Mouse (Mus musculus) retina, postnatal 1 day (tissue): ENCODE results near the gene Hdgfl2.

Experiments used
- DNase-seq: peaks from one replicate; pipeline ENCODE4 v3.0.0-alpha.2; 2012

Gene Hdgfl2

DNA sequence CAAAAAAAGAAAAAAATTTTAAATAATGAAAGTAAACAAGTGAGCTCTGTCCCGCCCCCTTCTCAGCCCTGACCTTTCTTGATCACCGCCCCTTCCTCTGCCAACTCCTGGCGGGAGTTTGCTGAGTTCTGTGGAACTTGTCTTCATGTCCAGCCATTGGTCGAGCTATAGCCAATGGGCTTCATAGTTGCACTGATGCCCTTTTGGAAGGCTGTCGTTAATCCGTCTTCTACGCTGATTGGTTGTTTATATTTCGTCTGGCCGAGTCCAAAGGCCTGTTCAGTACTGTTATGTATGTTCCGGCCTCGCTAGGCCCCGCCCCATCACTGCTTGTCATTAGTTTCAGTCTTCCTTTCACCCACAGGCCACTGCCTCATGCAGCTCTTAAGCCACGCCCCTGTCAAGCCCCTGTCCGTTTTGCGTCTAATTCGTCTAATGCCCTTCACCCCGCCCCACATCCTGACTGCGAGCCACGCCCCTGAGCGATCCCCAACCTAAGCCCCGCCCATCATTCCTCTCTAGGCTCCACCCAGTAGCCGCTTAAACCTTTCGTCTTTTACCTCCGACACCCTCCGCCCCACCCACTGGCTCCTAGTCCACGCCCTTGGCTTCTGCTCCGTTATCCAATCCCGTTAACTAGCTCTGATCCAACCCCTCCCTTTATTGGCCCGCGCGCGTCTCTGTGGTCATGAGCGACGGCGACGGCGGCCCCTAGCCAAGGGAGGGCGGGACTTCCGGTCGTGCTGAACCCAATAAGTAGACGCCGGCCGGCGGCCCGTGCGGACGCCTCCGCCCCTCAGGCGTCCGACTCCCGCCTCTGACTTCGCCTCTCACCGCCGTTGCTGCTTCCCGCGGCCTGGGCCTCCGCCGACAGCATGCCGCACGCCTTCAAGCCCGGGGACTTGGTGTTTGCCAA lies at the start of gene Hdgfl2:
Gene Hdgfl2 (plus strand): TSS at position 755 of the 916 bp plus-strand sequence.
- DNase-seq: peak; percentile 100

DNA sequence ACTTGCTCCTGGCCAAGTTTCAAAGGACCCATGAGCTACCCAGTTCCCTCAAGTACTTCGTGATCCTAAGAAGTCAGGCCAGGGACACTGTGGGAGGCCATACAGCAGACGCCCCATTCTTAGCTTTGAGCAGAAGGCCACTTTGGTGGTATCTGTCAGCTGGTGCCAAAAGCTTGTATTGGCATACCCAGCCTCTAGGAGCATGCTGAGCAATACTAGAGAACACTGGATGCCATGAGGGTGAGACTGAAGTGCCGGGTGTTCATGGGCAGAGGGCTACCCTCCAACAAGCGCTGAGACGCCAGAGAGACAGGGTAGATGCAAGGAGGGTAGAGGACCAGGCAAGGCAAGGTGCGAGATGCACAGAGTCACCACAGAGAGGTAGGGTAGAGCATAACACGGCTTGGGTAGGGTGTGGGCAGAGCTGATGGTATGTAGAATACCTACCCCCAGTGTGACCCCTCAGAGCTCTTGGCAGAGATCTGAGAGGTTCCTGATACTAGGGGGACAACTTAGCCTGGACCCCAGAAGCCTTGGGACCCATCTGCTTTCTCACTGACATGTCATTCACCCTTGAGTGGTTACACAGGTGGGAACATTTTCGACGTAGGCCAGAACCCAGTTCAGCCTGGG lies 49.1 kb upstream of the Hdgfl2 start:
- no peak for DNase-seq

DNA sequence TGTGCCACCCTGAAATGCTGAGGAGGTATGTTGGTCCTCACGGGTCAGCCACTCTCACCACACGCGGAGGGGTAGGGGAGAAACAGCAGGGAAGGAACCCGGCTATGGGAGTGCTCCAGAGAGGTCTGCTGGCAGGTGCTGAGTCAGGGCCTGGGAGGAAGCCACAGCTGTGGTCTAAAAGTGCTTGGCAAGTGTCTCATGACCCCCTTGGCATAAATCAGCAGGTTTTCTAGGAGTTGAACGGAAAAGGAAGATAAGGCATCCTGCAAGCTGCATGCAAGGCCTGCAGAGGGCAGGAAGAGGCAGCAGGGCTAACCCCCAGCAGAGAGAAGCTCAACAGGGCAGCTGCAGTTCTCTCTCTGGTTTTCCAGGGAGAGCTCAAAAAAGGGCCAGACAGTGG lies 48.5 kb upstream of the Hdgfl2 start:
- DNase-seq: no peak

DNA sequence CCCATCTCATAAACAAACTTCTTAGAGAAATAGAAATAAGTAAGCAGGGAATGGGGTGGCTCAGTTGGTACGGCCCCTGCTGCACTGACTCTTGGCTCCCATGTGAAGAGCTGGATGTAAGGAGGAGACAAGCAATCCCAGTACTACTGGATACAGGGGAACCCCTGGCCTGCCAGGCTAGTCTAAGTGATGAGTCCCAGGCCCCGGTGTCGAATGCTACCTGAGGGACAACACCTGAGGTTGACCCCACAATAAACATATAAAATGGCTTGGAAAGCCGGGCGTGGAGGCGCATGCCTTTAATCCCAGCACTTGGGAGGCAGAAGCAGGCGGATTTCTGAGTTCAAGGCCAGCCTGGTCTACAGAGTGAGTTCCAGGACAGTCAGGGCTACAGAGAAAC lies 48.0 kb upstream of the Hdgfl2 start:
- no peak for DNase-seq

DNA sequence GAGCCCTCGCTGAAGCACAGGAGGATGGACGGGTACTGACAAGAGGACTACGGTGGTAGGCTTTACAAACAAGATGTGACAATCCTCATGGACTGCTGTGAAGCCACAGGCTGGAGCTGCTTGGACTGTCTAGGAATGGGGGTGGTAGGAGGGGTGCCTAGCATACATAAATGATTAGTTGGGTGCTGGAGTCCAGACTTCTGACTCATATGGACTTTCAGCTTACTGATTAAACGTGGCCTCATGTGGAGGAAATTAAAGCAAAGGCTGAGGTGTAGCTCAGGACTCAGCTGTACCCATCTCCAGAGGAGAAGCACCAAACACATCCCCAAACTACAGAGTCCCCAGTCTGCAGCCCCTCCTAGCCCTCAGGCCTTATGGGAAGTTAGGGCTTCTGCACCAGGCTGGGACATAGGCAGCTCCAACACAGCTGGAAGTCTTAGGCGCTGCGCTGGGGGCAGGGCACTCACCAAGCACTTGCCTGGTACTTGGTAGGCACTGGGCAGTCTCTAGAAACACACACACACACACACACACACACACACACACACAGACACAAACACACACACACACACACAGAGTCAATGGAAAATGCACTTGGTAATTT lies 47.2 kb upstream of the Hdgfl2 start:
- no peak for DNase-seq

DNA sequence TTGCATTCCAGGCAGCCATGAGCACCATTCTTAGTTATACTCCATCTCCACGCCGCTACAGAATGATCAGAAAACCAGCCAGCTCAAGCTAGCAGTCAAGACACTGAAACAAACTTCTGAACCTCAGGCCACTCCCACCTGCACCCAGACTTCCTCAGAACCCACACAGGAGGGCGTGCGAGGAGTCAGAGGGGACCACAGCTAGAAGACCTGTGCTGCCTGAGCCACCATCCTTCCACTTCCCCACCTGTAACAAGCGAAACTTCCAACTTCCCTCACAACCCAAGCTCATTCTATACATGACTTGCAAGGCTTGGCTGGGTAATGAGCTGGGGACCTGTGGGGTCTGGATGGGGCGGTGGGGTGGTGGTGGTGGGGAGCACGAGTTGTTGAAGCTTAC lies 46.6 kb upstream of the Hdgfl2 start:
- DNase-seq: no peak

DNA sequence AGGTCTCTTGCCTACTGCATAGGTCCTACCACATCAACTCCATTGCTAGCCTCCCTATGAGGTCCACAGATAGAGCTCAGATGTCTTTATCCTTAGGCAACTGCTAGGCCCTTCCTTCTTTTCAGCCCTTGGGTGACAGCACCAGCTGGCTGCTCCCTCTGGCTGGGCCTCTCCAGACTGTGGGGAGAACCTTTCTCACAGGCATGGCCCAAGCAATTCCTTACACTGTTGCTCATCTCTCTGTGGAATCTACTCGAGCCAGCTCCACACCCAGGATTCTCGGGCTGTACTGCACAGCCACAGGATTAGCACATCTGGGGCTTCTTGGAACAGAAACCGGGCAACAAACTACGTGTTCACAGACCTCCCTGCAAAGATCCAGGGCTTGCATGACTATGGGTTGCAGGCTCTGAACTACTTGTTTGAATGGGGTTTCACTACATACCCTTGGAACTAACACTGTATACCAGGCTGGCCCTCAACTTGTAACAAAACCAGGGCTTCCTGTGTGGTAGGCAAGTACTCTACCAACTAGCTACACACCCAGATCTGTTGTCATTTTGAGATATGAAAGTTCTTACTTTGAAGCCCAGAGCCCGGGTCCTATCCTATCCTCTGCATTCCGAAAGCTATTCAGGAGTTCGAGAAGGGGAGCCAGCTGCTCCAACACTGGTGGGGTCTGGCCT lies 45.3 kb upstream of the Hdgfl2 start:
- no peak for DNase-seq

DNA sequence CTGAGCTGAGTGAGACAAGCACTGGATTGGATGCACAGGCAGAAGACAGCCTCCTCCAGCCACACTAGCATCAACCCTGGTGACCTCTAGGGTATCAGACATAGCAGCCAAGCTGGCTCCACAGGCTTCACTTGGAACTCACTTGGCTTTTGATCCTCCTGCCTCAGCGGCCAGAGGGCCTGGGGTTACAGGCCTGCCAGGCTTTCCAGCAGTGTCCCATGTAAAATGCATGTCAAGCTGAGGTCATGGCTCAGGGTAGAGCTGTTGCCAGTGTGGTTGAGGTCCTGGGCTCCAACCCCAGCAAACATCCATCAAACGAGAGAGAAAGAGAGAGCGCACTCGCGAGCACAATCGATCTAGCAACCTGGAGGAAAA lies 44.7 kb upstream of the Hdgfl2 start:
- no peak for DNase-seq

DNA sequence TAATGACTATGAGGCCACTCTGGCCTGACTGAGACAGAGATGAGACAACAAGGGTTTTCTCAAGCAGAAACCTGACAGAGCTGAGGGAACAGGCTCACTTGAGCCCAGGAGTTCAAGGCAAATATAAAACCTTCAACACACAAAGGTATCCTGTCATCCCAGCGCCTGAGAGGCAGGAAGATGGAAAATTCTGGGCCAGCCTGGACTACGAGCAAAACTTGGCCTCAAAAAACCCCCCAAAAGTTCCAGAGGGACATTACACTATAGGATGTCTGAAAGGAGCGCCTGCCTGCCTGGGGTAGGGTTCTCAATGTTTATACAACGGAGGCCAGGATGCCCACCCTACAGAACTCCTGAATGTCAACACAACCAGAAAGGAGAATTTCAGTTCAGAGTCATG lies 44.2 kb upstream of the Hdgfl2 start:
- no peak for DNase-seq

DNA sequence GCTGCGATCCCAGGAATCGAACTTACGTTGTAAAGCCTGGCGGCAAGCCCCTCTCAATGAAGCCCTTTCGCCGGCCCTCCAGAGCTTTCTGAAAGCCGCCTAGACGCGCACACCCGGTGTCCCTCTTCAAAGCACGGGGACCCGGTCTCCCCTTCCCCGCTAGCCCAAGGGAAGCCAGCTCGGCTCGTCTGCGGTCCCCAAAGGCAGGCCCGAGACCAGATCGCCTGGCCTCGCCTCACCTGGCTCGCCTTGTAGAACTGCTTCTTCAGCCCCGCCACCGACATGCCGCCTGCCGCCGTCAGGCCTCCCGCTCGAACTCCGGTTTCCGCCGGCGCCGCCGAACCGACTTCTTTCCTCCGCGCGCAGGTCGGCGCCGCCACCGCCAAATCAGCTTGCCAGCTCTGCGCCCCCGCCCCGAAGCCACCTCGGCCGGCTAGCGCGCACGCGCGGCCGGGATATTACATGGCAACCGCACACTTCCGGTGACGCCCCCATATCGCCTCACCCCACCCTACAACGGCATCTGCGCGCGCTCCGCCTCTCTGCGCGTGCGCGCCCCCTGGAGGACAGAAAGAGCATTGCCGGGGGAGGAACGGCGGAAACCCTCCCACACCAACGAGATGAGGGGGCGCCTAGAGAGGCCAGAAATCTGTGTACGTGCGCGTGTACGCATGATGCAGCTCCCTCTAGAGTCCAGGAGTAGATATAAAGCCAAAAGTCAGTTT lies 43.1 kb upstream of the Hdgfl2 start, which contains the start of gene Sh3gl1:
Gene Sh3gl1 (minus strand): TSS at position 460 of the 725 bp plus-strand sequence.
- peak; percentile 99 for DNase-seq

DNA sequence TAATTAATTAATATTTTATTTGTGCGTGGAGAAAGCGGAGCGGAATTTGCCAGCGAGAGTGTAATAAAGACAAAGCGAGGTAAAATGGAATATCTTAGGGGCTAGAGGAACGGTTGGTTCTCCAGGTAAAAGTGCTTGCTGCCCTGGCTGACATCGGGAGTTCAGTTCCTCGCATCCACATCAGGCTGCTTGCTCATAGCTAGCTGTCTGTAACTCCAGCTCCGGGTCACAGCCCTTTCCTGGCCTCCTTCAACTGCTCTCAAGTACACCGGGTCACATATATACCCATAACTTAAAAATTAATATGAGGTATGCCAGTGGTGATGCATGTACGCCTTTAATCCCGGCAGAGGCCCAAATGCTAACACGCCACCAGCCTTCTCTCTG lies 42.5 kb upstream of the Hdgfl2 start:
- no peak for DNase-seq

DNA sequence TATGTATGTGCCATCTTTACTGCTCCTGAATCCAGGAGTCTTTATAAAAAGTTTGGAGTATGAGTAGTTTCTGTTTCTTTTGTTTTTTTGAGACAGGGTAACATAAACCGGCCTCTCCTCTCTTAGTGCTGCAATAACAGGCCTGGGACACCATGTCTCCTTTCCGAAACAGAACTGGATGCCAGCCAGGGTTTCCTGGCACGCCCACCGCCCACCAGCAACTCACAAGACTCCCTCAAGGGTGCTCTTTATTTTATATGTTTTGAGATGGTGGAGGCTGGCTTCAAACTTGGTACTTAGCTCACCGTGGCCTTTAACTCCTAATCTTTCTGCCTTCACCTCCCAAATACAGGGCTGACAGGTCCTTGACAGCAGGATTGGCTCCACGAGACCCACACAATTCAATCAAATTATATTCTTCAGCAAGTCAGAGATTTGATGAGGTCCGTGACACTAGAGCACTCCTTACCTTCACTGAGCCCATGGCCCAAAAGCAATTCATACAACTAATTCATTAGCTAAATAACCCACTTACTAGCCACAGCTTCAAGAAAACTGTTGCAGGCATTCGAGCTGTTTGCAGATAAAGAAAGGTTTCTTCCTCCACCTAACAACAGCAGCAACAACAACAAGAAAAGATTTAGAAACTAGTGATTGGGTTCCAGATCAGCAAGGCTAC lies 40.7 kb upstream of the Hdgfl2 start:
- DNase-seq: no peak

DNA sequence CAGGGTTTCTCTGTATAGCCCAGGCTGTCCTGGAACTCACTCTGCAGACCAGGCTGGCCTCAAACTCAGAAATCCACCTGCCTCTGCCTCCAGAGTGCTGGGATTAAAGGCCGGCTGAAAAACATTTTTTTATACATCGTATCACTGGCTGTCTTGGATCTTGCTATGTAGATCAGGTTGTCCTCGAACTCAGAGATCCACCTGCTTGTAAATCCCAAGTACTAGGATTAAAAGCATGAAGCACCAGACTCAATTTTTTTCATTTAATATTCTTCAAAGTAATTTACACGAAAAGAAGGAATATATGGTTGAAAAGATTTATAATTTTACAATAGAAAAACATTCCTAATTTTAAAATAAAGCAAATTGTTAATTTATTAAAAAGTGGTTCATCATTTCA lies 40.1 kb upstream of the Hdgfl2 start:
- no peak for DNase-seq

DNA sequence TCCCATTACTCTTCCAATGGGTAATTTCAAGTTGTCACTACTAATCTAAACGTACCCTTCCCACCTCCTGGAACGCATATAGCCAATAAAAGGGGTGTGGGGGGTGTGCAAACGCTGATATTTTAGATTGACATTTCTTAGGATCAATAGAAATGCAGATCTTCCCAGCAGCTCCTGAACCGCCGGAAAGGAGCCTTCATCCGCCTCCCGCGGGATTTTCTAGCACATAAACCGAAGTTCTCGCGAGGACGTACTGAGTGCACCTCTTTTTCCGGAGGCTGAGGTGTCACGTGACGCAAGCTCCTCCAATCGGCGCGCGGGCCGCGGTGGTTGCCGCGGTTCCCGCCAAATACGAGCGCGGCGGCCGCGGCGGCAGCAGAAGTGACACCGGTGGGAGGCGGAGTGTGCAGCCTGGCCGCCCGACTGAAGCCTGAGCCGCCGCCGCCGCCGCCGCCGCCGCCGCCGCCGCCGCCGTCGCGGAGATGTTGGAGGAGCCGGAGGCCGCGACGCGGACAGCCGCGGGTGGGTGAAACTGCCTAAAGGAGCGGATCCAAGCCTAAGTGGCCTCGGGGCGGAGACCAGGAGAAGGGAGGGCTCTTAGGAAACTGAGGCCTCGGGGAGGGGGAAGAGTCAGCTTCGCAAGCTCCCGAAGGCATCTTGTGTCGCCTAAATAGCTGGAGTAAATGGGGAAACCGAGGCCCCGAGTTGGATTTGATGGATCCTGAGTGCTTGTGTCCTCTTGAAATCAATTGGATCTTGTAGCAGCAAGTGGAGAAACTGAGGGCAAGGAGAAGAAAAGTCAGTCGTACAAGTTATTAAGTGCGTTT lies 39.2 kb upstream of the Hdgfl2 start, which contains the start of gene Chaf1a:
Gene Chaf1a (plus strand): TSS at position 410 of the 827 bp plus-strand sequence.
- peak; percentile 99 for DNase-seq

DNA sequence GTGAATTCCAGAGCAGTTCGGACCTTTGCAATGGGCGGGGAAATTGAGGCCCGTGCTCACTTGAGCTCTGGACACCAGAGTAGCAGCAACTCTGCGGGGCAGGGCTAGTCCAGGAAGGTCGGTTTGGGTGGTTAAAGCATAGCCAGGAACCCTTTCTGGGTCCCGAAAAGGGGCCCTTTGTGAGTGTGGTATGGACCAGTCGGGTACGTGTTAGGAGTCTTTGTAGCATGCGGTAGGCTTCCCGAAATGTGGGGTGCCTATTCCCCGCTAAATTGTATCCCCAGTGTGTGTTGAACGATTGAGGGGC lies 38.6 kb upstream of the Hdgfl2 start:
- DNase-seq: no peak

DNA sequence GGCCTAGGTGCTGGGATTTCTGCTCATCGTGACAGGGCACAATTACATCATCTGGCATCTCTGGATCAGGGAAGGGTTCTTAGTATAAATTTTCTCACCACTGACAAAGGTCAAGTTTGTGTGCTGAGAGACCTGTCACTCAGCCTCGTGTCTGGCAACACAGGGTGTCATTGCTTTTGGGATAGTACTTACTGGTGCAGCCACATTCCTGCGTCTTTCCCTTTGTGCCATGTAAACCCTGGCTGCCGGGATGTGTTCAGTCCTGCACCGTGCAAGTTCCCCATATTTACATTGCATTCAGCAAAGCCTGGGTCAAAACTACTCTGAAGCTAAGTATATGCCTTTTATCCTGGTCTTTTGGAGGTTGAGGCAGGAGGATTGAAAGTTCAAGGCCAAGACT lies 28.1 kb upstream of the Hdgfl2 start:
- no peak for DNase-seq

DNA sequence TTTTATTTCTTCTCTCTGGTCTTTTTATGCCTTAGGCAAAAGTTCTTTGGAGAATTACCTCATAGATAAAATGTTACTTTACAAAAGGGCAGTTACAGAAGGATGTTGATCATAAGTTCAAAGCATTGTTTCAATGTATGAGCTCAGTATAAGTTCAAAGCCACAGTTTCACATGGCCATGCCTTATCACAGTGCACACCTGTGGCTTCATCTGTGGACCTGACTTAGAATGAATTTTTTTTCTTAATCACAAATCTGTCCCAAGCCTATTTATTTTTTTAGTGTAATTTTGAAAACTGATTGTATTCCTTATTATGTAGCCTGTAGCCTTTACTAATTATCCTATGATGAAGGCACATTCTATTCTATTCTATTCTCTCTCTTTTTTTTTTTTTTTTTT lies 24.5 kb upstream of the Hdgfl2 start:
- DNase-seq: no peak

DNA sequence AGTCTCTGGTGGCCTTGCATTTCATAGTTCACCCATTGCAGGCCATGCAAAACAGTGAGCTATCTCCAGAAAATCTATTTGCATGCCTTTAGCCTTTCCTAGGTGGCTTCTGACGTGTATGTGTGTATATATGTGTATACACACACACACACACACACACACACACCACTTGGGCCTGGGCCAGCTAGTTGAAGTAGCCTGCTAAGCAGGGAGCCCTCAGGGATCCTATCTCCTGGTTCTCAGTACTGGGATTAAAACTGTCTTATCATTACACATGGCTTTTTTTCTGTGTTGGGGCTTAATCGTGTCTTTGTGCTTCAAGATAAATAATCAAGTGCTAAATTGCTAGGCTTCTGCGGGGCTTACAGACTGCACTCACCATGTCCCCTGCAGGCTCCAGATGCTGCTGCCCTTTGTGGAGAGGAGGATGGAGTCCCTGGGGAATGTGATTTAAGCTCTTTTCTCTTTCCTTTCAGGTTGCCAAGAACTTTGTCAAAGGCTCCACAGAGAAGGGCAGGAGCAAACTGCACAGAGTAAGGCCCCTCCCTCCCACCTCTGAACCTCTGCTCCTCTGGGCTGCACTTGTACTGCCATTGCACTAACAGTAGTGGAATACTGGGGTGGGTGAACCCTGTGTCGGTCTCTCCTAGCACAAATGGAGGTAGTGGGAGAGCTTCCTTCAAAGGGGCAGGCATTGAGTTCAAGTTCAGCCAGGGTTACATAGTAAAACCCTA lies 23.3 kb upstream of the Hdgfl2 start:
- no peak for DNase-seq

DNA sequence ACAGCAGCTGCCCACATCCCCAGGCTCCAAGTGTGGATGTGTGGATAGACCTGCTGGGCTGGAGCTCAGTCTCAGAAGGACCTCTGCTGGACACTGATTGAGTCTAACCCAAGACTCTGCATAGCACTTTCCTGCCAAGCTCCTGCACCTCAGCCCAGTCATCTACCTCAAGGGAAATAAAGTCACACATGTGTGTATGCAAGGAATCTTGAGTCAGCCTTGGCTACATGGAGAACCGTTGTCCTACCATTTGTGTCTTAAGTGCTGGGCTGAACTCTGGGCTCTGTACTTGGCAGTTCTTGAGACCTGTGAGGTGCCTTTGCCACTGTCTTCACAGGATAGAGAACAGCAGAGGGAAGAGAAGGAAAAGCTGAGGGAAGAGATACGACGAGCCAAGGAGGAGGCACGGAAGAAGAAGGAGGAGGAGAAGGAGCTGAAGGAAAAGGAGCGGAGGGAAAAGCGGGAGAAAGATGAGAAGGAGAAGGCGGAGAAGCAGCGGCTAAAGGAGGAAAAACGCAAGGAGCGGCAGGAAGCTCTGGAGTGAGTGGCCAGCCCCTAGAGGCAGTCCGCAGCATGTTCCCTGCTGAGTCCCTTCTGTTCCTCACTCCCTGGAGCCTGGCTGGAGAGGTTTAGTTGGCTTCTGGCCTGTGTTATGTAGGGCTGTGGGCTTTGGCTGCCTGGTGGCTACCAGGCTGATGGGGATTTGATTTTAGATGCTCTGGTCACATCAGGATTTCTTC lies 21.9 kb upstream of the Hdgfl2 start:
- no peak for DNase-seq

DNA sequence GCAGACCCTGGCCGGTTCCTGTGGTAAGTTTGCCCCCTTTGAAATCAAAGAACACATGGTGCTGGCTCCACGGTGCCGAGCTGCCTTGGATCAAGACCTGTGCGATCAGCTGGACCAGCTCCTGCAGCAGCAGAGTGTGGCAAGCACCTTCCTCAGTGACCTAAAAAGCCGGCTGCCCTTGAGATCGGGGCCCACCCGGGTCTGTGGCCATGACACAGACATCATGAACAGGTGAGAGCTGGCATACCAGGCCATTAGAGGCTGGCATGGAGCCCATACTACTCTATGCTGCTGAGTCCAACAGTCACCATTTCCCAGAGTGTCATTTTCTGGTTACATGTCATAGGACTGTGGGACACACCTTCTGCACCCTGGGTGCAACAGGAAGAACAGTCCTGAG lies 17.4 kb upstream of the Hdgfl2 start:
- no peak for DNase-seq
